Mouse (Mus musculus) thymus, adult 2 months (tissue): ENCODE measurements around the gene Tubgcp2. TPM values are rescaled to one million over a fixed set of nuclear protein-coding genes. Genes with fewer than 3 reads are reported as not detected.

ENCODE experiments used
- DNase-seq: peaks from one replicate; pipeline ENCODE4 v3.0.0; 2021
- H3K27ac ChIP-seq: fragments of 200-500 bp; 2 replicates; pipeline ENCODE4 v1.5.1; 2012; ENCODE audit warnings: low read length, control low read depth; ENCODE audit not compliant: control insufficient read depth, insufficient read depth
- H3K27me3 ChIP-seq: fragments of 200-500 bp; 2 replicates; pipeline ENCODE4 v1.6.1; 2012; ENCODE audit warnings: mild to moderate bottlenecking, low read length, moderate library complexity, mixed read lengths; ENCODE audit not compliant: control insufficient read depth, insufficient read depth
- H3K36me3 ChIP-seq: fragments of 200-500 bp; 2 replicates; pipeline ENCODE4 v1.6.1; 2012; ENCODE audit warnings: mild to moderate bottlenecking, low read length, moderate library complexity; ENCODE audit not compliant: control insufficient read depth, insufficient read depth
- H3K4me1 ChIP-seq: fragments of 200-500 bp; replicated peaks from 2 replicates; pipeline ENCODE4 v1.6.1; 2012; ENCODE audit warnings: low read length; ENCODE audit not compliant: control insufficient read depth, insufficient read depth
- H3K4me3 ChIP-seq: fragments of 200-500 bp; 2 replicates; pipeline ENCODE4 v1.5.1; 2012; ENCODE audit warnings: mild to moderate bottlenecking, low read length, control low read depth, moderate library complexity; ENCODE audit not compliant: control insufficient read depth, insufficient read depth
- CTCF ChIP-seq: fragments of 200-500 bp; IDR thresholded peaks from 2 replicates; pipeline ENCODE4 v1.5.1; 2012; ENCODE audit warnings: mild to moderate bottlenecking, control low read depth, low read length, moderate library complexity, borderline replicate concordance; ENCODE audit not compliant: control insufficient read depth, poor library complexity, insufficient read depth; ENCODE audit errors: extremely low read depth
- POLR2A ChIP-seq: fragments of 200-500 bp; IDR thresholded peaks from 2 replicates; pipeline ENCODE4 v1.6.1; 2012; ENCODE audit warnings: mild to moderate bottlenecking, low read length, control low read depth, moderate library complexity; ENCODE audit not compliant: control insufficient read depth, poor library complexity, insufficient read depth; ENCODE audit errors: extremely low read depth
- WGBS: fragments of 180-500 bp; shearing (Covaris S2); methylation state at CpG from one replicate; pipeline ENCODE4 v1.1.7; 2018; 5-methylcytosine and 5-hydroxymethylcytosine counted together
- polyA plus RNA-seq: library from polyadenylated mRNA; depleted of rRNA; stranded (reverse); fragments of >200 nt; gene quantifications from 2 replicates; pipeline ENCODE4 v1.2.3, GENCODE M21; 2012; rRNA removed

Tubgcp2 gene
- polyA plus RNA-seq: 39.7 and 40.6 TPM in 2 replicates

- Histone ChIP-seq H3K36me3 (peaks cover 10% of the 10 kb centered on the region), H3K4me1 (peaks cover 9% of the 10 kb centered on the region), H3K4me3 (peak within 1 kb of the TSS; percentile 72), H3K27me3 (no peaks in the 10 kb centered on the region), H3K27ac (no peak within 1 kb of the TSS)
- WGBS: 4% methylated on average over 69 of the region's 69 CpGs
- TF ChIP-seq CTCF (no peak; the same call in 1 of the 2 replicates), POLR2A (peak; percentile 33; the same call in 1 of the 2 replicates)
- peak; percentile 85 for DNase-seq
These were observed at the start of gene Tubgcp2, which contains the start of gene Zfp511 for GRCm38 (mm10) chr7:140036281-140037170. Gene Tubgcp2, minus strand, starts transcription at chr7:140036669. Gene Zfp511, plus strand, starts transcription at chr7:140036391.

- Histone ChIP-seq H3K27ac (no peak within 1 kb of the TSS), H3K36me3 (no peaks in the 10 kb centered on the region), H3K4me3 (no peak within 1 kb of the TSS), H3K27me3 (peaks cover 3% of the 10 kb centered on the region; the same call in 1 of the 2 replicates), H3K4me1 (peaks cover 2% of the 10 kb centered on the region; the same call in 1 of the 2 replicates)
- TF ChIP-seq CTCF (peak; percentile 50; the same call in 1 of the 2 replicates), POLR2A (no peak)
- WGBS: 15% methylated on average over 18 of the region's 18 CpGs
- DNase-seq: peak; percentile 29
These were observed 45.8 kb upstream of the Tubgcp2 start, which contains the start of gene Caly for GRCm38 (mm10) chr7:140082242-140082678. Gene Caly, minus strand, starts transcription at chr7:140082548.

DNA sequence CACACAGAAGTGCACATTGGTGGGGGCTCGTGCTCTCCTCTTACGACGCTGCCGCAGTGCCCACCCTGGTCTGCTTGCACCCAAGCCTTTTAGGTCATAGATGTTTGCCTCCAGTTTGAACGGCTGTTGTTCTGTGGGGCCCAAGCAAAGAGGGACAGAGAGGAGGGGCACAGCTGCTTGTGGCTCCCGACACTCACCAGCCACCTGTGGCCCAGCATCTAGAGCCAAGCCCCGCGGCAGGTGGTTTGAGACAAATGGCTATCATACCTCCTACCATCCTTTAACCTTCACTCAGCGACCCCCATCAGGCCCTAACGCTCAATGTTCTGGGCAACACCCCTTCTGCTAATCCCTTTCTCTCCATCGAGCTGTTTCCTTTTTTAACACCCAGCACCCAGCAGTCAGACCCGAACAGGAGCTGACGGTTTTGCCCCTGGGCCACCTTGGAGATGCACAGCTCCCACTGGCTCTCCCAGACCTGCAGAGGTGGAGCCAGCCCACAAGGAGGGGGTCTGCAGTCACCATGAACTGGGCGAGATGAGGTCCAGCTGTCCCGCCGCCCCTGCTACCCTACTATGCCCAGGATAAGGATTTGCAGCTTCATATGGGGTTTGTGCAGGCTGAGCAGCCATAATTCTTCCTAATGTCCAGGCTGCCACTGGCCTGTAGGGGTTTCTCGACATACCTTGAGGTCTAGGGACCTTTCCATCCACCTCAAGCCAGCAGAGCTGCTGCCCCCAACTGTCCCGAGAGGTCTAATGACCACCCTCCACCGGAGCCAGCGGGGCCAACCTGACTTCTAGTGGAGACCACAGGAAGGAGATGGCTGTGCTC, 45.2 kb upstream of the Tubgcp2 start:
- WGBS: 33% methylated on average over 20 of the region's 20 CpGs
- no peak for TF ChIP-seq CTCF
- H3K27me3 ChIP-seq: peaks cover 3% of the 10 kb centered on the region; the same call in 1 of the 2 replicates

GRCm38 (mm10) chr7:140080503-140081156, 44.2 kb upstream of the Tubgcp2 start:
- peak; percentile 33 for DNase-seq
- TF ChIP-seq CTCF: no peak
- TF ChIP-seq POLR2A: no peak

More for the DNA sequence above, 45.2 kb upstream of the Tubgcp2 start:
- no peak for DNase-seq
- H3K4me1 ChIP-seq: peaks cover 2% of the 10 kb centered on the region; the same call in 1 of the 2 replicates
- H3K36me3 ChIP-seq: no peaks in the 10 kb centered on the region
- H3K27ac ChIP-seq: no peak overlapping the region
- no peak overlapping the region for H3K4me3 ChIP-seq

DNA sequence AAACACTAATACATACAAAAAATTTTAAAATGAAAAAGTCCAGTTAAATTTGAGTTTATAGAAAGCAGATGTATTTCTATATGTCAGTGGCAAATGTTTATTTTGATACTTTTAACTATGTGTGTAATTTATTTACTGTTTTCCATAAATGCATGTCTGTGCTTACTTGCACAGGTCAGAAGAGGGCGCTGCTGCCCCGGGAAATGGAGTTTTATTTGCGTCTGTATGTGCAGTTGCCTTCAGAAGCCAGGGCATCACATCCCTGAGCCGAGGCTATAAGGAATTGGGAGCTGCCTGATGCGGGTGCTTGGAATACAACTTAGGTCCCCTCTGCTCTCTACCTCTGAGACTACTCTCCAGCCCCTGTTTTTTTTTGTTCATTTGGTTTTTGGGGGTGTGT, 42.2 kb upstream of the Tubgcp2 start:
- no peak for TF ChIP-seq POLR2A
- no peak for TF ChIP-seq CTCF
- Histone ChIP-seq H3K27me3 (peaks cover 3% of the 10 kb centered on the region; the same call in 1 of the 2 replicates), H3K4me3 (no peak overlapping the region), H3K4me1 (peaks cover 2% of the 10 kb centered on the region; the same call in 1 of the 2 replicates), H3K36me3 (no peaks in the 10 kb centered on the region), H3K27ac (no peak overlapping the region)
- WGBS: 8% methylated on average over 5 of the region's 5 CpGs
- peak; percentile 43 for DNase-seq

More at GRCm38 (mm10) chr7:140080503-140081156, 44.2 kb upstream of the Tubgcp2 start:
- peaks cover 3% of the 10 kb centered on the region; the same call in 1 of the 2 replicates for H3K27me3 ChIP-seq
- no peak overlapping the region for H3K27ac ChIP-seq
- H3K36me3 ChIP-seq: no peaks in the 10 kb centered on the region
- H3K4me3 ChIP-seq: no peak overlapping the region
- H3K4me1 ChIP-seq: peaks cover 2% of the 10 kb centered on the region; the same call in 1 of the 2 replicates
- WGBS: 8% methylated on average over 24 of the region's 24 CpGs
